In the genomic region with DNA sequence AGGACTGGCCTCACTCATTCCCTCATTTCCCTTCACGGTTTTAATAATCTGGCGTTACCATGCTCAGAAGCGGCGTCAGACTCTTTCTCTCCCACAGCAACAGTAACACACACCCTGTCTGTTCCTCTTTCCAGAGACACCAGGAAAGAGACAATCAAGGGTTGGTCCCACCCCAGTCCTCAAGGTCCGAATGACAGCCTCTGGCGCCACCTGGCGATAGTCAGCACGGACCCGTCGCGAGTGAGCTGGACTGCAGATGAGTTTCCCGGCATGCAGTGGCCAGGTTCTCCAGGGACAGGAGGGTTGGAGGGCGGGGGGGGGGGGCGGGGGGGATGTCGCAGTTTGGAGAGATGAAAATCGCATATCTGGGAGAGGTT, we compare ENCODE assay signal across 8 mouse cellular contexts. TPM values are rescaled to one million over a fixed set of nuclear protein-coding genes. Genes with fewer than 3 reads are reported as not detected.
A peak's percentile ranks its signal among the peaks of the same experiment; 100 is the strongest.
DNase-seq lines count a peak whose midpoint lies in the region; ATAC-seq and TF ChIP-seq lines count a peak whose summit lies in the region.

No protein-coding gene starts in this region.

- DNase-seq in cerebellum, adult 11-12 months: peak; percentile 94
- peak; percentile 75 for DNase-seq in heart, postnatal 25 days (ENCODE audit: low spot score)
- peak; percentile 91 for DNase-seq in layer of hippocampus, adult 9-11 months
- peak; percentile 87 for DNase-seq in lung, postnatal 0 days (ENCODE audit: low spot score)
- peak; percentile 85 for DNase-seq in ovary, postnatal 14 days (ENCODE audit: low spot score)
- peak; percentile 75 to 90 for DNase-seq in thymus, postnatal 10 days (ENCODE audit: low spot score in 2 of 2)

- H3K4me1 ChIP-seq in E14TG2a.4 (replicated peaks; ENCODE audit: low read depth, low read length): peaks cover 42% of the 10 kb centered on the region
- H3K4me1 ChIP-seq in forebrain, embryonic 15.5 days: peaks cover 21% of the 10 kb centered on the region
- H3K4me1 ChIP-seq in lung, postnatal 0 days (ENCODE audit: insufficient read depth, low read depth, low read length): peaks cover 11% of the 10 kb centered on the region

- intact Hi-C loops in heart, postnatal 25 days (cut with DNase I): loop anchor here (1.0 kb wide), 2 partner anchors 127 to 155 kb away; no protein-coding TSS in a partner anchor

- H3K36me3 ChIP-seq in E14TG2a.4 (ENCODE audit: insufficient read depth, low read length): no peaks in the 10 kb centered on the region
- no peaks in the 10 kb centered on the region for H3K36me3 ChIP-seq in forebrain, embryonic 15.5 days
- no peaks in the 10 kb centered on the region for H3K36me3 ChIP-seq in lung, postnatal 0 days (ENCODE audit: insufficient read depth, low read length)

- peak overlapping the region; percentile 32; the same call in 1 of the 2 replicates for H3K27ac ChIP-seq in forebrain, embryonic 15.5 days (replicated peaks)
- H3K27ac ChIP-seq in lung, postnatal 0 days (ENCODE audit: low read length): no peak overlapping the region

- H3K4me3 ChIP-seq in E14TG2a.4 (replicated peaks; ENCODE audit: low read length): peak overlapping the region; percentile 76; the same call in 1 of the 2 replicates
- H3K4me3 ChIP-seq in forebrain, embryonic 15.5 days: peak overlapping the region; percentile 53
- H3K4me3 ChIP-seq in lung, postnatal 0 days (ENCODE audit: low read depth, low read length): peak overlapping the region; percentile 17; the same call in 1 of the 2 replicates

- peaks cover 9% of the 10 kb centered on the region; the same call in 1 of the 2 replicates for H3K9me3 ChIP-seq in E14TG2a.4 (ENCODE audit: low read length)
- H3K9me3 ChIP-seq in forebrain, embryonic 15.5 days: no peaks in the 10 kb centered on the region
- no peaks in the 10 kb centered on the region for H3K9me3 ChIP-seq in lung, postnatal 0 days (ENCODE audit: low read length)

- peak overlapping the region; percentile 40; the same call in 1 of the 2 replicates for H3K9ac ChIP-seq in forebrain, embryonic 15.5 days (replicated peaks)
- H3K9ac ChIP-seq in lung, postnatal 0 days (replicated peaks; ENCODE audit: low read depth): no peak overlapping the region

- peaks cover 45% of the 10 kb centered on the region for H3K27me3 ChIP-seq in E14TG2a.4 (ENCODE audit: insufficient read depth, low read length)
- peaks cover 27% of the 10 kb centered on the region for H3K27me3 ChIP-seq in forebrain, embryonic 15.5 days
- H3K27me3 ChIP-seq in lung, postnatal 0 days (replicated peaks; ENCODE audit: insufficient read depth, low read length): peaks cover 16% of the 10 kb centered on the region

- WGBS in forebrain, embryonic 15.5 days: under 1% methylated on average over 16 of the region's 16 CpGs
- WGBS in lung, postnatal 0 days: under 1% methylated on average over 16 of the region's 16 CpGs

- no peak for TF ChIP-seq EP300 in lung, postnatal 0 days (IDR thresholded peaks at IDR 0.05)

- TF ChIP-seq CTCF in E14TG2a.4 (conservative IDR thresholded peaks at IDR 0.05; ENCODE audit: low read length): peak; percentile 53; the same call in 1 of the 2 replicates
- TF ChIP-seq CTCF in lung, postnatal 0 days (IDR thresholded peaks at IDR 0.05): peak; percentile 88

- peak overlapping the region; percentile 97 for H3K4me2 ChIP-seq in forebrain, embryonic 15.5 days (replicated peaks)
- peak overlapping the region; percentile 49 for H3K4me2 ChIP-seq in lung, postnatal 0 days (replicated peaks; ENCODE audit: low read depth, low read length)

- peak; percentile 75 for ATAC-seq in forebrain, embryonic 15.5 days (replicated peaks)
- ATAC-seq in lung, postnatal 0 days: peak; percentile 64

RNA-seq across cellular contexts. Expression of gene Ache, which starts 0.7 kb away (rescaled TPM):
- 7.7 and 11.2 TPM in 2 replicates for polyA plus RNA-seq in forebrain, embryonic 15.5 days (2015; fragmentation: Nextera tagmentation; extraction: Ambion mirVana)
- 1 to 10 TPM; 1.4 to 2.2 TPM for total RNA-seq in heart, postnatal 25 days (2021)
- polyA plus RNA-seq in lung, postnatal 0 days (2015; fragmentation: Nextera tagmentation; extraction: Ambion mirVana): 0.92 and 1.2 TPM in 2 replicates

RNA-seq across cellular contexts. Expression of gene Ufsp1, which starts 7.8 kb away (rescaled TPM):
- polyA plus RNA-seq in forebrain, embryonic 15.5 days (2015; fragmentation: Nextera tagmentation; extraction: Ambion mirVana): 8.4 and 9.4 TPM in 2 replicates
- total RNA-seq in heart, postnatal 25 days (2021): 1 to 10 TPM; 8.3 to 8.7 TPM
- 4.7 and 7.2 TPM in 2 replicates for polyA plus RNA-seq in lung, postnatal 0 days (2015; fragmentation: Nextera tagmentation; extraction: Ambion mirVana)

RNA-seq across cellular contexts. Expression of gene Srrt, which starts 20.8 kb away (rescaled TPM):
- 118 and 129 TPM in 2 replicates for polyA plus RNA-seq in forebrain, embryonic 15.5 days (2015; fragmentation: Nextera tagmentation; extraction: Ambion mirVana)
- 10 to 100 TPM; 67.1 to 67.7 TPM for total RNA-seq in heart, postnatal 25 days (2021)
- 30.9 and 32.7 TPM in 2 replicates for polyA plus RNA-seq in lung, postnatal 0 days (2015; fragmentation: Nextera tagmentation; extraction: Ambion mirVana)

RNA-seq across cellular contexts. Expression of gene Trip6, which starts 27.6 kb away (rescaled TPM):
- polyA plus RNA-seq in forebrain, embryonic 15.5 days (2015; fragmentation: Nextera tagmentation; extraction: Ambion mirVana): 19.1 and 21.1 TPM in 2 replicates
- total RNA-seq in heart, postnatal 25 days (2021): 10 to 100 TPM; 10.8 to 13.3 TPM
- polyA plus RNA-seq in lung, postnatal 0 days (2015; fragmentation: Nextera tagmentation; extraction: Ambion mirVana): 45.8 and 50.1 TPM in 2 replicates

RNA-seq across cellular contexts. Expression of gene Slc12a9, which starts 46.8 kb away (rescaled TPM):
- 20.1 and 23.1 TPM in 2 replicates for polyA plus RNA-seq in forebrain, embryonic 15.5 days (2015; fragmentation: Nextera tagmentation; extraction: Ambion mirVana)
- total RNA-seq in heart, postnatal 25 days (2021): 1 to 10 TPM; 2.7 to 3.0 TPM
- polyA plus RNA-seq in lung, postnatal 0 days (2015; fragmentation: Nextera tagmentation; extraction: Ambion mirVana): 8.2 TPM in 2 replicates

Comparison
In these comparisons a context has a peak if more than half of its experiments do, and no peak if none do; other contexts are left out.
1. H3K4me3 ChIP-seq: peak in every context shown above with its lines; median percentile 76 in E14TG2a.4; 53 in forebrain, embryonic 15.5 days; 17 in lung, postnatal 0 days.